Mouse (Mus musculus): ENCODE measurements at regions not wholly inside any gene's neighbourhood (a gene's known extent, or its start where the extent isn't known, plus 50 kb on each side); places are given as distances from the start of the nearest gene placed in this dataset.

DNA sequence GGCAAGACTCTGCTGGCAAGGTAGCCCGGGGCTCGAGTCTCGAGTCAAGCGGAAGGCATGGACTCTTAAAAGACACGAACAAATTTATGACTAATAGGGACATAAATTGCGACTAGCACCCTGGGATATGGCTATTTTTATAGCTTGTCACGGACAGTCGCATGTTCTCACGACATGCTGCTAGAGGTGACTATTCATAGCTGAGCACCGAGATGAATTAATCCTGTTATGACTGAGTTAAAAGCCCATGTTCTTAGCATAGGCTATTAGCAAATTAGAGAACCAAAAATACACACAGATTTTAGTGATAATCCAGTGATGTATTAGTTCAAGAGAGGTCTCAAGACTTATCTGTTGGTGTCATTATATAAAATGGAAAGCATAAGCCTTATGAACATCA, 539.2 kb downstream of the Gm19410 start:
- no peak for DNase-seq (ENCODE audit: low spot score)

DNA sequence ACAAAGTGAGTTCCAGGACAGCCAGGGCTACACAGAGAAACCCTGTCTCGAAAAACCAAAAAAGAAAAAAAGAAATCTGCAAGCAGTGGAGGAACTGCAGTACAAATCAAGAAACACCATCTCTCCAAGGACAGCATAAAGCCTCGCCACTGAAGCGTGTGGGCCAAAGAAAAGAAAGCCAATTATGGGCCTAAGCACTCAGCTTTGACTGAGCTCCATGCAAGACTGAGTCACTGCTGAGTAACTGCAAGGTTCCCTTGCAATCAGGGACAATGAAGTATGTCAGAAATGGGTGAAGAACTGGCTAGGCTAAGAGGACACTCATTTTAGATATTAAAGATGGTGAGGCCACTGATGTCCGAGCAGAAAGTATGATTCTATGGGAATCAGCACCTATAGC, 540.7 kb downstream of the Gm19410 start:
- no peak for DNase-seq (ENCODE audit: low spot score)

DNA sequence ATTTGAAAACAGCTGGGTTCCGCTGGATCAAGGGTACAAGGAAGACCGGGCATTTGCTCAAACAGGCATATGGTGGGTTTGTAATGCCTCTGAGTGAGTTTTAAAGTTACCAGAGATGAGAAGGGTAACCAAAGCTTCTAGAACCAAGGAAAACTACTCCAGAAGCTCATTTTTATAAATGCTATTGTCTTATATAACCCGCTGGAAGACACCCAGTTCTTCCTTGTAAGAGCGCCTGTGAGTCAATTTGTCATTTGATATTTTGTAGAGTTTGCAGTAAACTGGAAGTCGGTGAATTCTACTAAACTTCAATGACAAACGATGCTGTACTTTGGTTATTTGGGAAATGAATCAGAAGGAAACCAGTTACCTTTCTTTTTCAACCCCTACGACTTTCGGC, 541.9 kb downstream of the Gm19410 start:
- no peak for DNase-seq (ENCODE audit: low spot score)

- DNase-seq (ENCODE audit: low spot score), result no peak
Measured at GRCm38 (mm10) chr8:36308056-36308455, 542.5 kb downstream of the Gm19410 start.

DNA sequence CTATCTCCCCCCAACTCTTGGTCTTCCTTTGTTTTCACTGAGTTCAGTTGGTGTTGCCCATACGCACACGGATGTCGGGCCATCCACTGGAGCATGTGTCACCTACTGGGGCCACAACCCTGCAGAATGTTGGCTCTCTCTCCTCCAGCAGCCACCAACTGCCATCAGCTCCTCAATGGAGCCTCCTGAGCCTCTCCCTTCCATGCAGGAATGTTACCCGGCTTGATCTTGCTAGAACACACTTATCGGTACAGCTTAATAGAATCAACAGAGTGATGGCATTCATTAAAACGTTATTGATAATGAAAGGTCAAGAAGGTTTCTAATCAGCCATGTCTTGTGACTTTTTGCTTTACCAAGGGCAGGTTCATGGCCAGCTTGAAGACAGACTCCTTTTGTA, 543.7 kb downstream of the Gm19410 start:
- DNase-seq (ENCODE audit: low spot score), result no peak

GRCm38 (mm10) chr8:36309952-36310351, 544.4 kb downstream of the Gm19410 start:
- DNase-seq (ENCODE audit: low spot score), result no peak

- no peak for DNase-seq (ENCODE audit: low spot score)
Measured at GRCm38 (mm10) chr8:36311734-36312133, 546.1 kb downstream of the Gm19410 start.

- DNase-seq (ENCODE audit: low spot score), result no peak
Measured at GRCm38 (mm10) chr8:36312963-36313362, 547.4 kb downstream of the Gm19410 start.

- no peak for DNase-seq (ENCODE audit: low spot score)
Measured at GRCm38 (mm10) chr8:36318396-36318795, 552.8 kb downstream of the Gm19410 start.

DNA sequence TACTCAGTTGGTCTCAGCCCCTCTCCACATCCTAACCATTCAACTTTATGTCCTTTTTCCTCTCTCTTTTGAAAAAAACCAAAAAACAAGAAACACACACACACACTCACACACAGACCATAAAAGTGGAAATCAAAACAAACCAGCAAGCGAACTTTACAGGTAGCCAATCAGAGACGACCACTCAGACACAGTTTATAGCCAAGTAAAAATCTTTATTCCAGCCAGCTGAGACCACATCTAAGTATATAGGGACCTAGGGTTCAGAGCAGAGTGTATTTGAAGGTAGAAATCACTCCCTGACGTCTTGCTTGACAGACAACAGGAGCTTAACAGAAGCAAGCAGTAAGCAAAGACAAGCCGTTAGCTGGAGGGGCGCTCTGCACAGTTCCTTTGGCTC, 553.3 kb downstream of the Gm19410 start:
- DNase-seq (ENCODE audit: low spot score), result no peak

DNA sequence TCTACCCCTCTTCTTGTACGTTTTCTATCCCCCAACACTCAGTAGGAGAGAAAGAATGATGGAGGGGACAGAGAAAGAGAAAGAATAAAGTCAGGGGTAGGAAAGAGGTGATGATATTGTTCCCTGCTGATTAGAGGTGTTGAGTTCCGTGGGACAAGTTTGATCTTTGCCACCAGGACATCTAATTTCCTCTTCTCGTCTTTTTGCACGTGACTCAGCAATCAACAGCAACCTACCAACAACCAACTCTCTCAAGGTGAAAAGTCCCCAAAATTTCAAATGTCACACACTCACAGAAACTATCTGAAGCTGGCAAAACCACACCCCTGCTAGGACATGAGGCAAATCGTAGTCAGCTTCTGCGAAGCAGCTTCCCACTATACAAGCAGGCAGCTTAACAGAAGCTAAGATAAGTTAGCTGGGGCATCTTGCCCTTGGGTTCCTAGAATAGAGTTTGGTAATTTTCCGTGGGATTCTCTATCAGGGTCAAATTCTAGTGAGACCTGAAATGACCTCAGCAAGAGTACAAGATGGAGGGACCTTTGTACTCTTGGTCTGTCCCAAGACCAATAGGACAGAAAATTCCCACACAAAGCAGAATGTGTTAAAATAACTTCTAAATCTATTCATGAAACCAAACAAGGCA, 553.8 kb downstream of the Gm19410 start:
- no peak for DNase-seq (ENCODE audit: low spot score)

DNA sequence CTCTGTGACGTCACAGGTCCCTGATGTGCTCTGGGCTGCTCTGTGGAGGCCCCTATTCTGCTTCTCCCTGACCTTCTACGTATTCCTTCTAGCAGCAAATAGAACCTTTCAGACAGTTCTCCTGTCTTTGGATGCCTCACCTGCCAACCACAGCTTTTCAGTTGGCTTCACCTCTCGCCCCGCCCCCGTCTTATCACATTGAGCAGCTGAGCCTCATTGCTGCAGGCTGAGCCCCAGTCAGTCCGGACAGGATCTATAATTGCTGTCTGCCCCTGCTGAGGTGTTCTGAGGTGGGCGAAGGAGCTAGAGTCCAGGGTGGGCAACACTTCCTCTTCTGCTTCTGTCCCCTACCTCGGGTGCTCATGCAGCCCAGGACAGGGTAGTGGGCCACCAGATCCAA, 556.5 kb downstream of the Gm19410 start:
- no peak for DNase-seq (ENCODE audit: low spot score)

GRCm38 (mm10) chr8:36322578-36322977, 557.0 kb downstream of the Gm19410 start:
- no peak for DNase-seq (ENCODE audit: low spot score)

GRCm38 (mm10) chr8:36338628-36339027, 573.0 kb downstream of the Gm19410 start:
- no peak for DNase-seq (ENCODE audit: low spot score)

GRCm38 (mm10) chr8:36339449-36339848, 573.9 kb downstream of the Gm19410 start:
- no peak for DNase-seq (ENCODE audit: low spot score)

GRCm38 (mm10) chr8:36340454-36340853, 574.9 kb downstream of the Gm19410 start:
- DNase-seq (ENCODE audit: low spot score), result no peak

DNA sequence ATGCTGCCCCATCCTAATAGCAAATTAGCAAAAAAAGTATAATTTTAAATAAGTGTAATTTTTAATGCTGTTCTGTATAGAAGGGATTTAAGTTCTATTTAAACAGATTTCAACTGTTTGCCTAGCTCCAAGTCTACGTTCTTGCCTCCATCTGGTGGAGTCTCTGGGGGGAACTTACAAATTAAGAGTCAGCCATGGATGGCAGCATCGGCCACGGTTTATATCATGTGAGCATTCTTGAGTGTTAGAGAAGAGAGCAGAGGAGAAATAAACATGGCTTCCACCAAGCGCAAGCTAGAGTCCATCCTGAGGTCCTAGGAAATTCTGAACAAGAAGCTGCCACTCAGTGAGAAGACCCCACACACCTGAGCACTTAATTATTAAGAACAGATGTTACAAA, 576.4 kb downstream of the Gm19410 start:
- no peak for DNase-seq (ENCODE audit: low spot score)

GRCm38 (mm10) chr8:36342650-36343049, 577.1 kb downstream of the Gm19410 start:
- no peak for DNase-seq (ENCODE audit: low spot score)

DNA sequence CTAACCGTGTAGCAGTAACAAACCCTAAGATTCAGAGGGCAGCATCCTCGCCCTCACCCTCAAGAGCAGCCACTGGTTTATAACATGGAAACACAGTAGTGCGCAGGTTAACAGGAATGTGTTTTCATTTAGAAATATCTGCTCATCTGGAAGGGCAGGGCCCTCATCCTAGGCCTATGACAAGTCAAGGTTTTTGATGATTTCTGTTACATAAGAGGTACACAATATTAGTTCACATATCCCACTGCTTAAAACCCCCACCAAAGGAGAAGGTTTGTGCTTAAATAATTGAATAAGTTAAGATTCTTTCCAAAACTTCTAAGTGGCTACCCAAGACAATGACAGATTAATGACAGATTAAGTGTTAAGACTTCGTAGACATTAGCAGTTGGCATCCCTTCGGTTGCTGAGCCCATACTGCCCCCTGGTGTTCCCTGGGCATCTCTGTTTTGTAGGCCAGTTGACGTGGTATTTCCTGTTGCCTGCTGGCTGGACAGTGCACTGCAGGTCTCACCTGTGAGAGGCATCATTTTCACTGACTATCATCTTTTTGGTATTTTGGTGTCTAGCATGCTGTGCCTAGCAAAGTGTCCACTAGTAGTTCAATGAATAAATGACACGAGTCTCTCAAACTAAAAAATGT, 581.2 kb downstream of the Gm19410 start:
- DNase-seq (ENCODE audit: low spot score), result peak; percentile 85

DNA sequence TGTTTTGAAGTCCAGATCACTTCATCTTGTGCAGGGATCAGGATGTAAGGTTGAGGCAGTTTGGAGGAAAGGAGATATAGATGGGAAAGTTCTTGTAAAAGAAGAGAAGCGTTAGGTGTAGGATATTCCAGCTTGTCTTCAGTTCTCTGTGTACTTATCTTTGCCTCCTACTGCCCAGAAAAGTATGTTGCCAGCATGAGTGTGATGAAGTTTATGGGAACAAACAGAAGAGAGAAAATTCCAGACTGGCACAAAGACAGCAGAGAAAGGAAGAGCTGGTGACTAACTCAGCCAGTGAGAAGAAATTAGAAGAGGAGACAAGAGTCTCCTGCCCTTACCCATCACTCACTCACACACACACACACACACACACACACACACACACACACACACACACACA, 582.5 kb downstream of the Gm19410 start:
- DNase-seq (ENCODE audit: low spot score), result no peak

DNA sequence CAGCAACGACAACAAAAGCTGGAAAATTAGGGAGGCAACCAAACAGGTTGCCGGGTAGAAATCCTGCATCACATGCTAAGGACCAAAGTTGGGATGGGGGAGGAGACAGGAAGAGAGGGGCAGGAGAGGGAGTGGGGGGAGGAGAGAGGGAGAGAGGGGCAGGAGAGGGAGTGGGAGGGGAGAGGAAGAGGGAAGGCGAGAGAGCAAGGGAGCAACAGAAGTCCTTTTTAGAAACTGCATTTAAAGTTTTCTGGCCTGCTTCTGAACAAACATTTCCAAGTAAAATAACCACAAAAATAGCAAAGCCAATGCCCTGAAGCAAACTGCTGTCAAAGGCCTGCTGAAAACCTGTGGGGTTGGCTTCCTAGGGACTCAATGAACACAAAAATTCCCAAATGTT, 589.3 kb downstream of the Gm19410 start:
- DNase-seq (ENCODE audit: low spot score), result no peak

DNA sequence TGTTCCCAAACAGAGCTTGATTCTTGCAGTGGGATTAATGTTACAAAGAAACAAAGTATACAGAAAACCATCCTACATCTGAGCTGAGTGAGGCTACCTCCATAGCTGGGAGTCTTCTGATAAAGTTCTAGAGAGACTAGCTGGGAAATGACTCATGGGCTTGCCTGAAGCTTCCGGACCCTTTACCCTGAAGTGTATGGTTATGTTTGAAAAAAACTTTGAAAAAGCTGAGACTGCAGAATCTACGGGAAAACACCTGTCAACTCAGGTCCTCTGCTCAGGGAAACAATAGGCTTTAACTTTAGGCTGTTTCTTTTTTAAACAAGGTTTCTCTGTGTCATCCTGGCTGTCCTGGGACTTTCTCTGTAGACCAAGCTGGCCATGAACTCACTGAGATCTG, 593.4 kb downstream of the Gm19410 start:
- DNase-seq (ENCODE audit: low spot score), result no peak

- peak; percentile 86 for DNase-seq (ENCODE audit: low spot score)
Measured at GRCm38 (mm10) chr8:36361255-36361654, 595.7 kb downstream of the Gm19410 start.

GRCm38 (mm10) chr8:36361818-36362217, 596.2 kb downstream of the Gm19410 start:
- no peak for DNase-seq (ENCODE audit: low spot score)

Measured in MN1 (cell line).